22 mouse cellular contexts compared by ENCODE assay signal in the genomic region with DNA sequence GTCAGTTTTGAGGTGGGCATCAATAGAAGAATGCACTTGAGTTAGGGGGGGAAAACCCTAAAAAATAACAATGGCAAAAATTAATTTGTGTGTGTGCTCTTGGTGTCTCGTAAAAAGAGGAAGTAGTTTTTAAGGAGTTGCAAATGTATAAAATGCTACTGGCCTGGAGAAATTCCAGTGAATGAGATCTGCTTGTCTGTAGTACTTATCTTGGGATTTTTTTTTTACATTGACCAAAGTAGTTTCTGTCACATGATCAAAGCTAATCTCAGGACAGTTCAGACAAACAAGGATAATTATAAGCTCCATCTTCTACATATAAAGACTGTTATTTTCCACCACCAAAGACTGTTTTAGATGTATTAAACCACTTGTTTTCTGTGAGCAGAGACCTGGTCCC.
DNase-seq lines count a peak whose midpoint lies in the region; ATAC-seq and TF ChIP-seq lines count a peak whose summit lies in the region.
"Had no signal": no experiment of that assay in that cellular context is flagged by ENCODE, and none has a peak within 500 bp of the region (broad histone marks: within the 10 kb centered on the region; RNA-seq: fewer than 3 reads in every experiment).

No protein-coding gene starts in this region.

- no peaks in the 10 kb centered on the region for H3K36me3 ChIP-seq in hindbrain, embryonic 14.5 days (replicated peaks; ENCODE audit: control insufficient read depth, insufficient read depth)
- H3K36me3 ChIP-seq: embryonic facial prominence, embryonic 15.5 days; midbrain, embryonic 13.5 days had no signal

- H3K4me3 ChIP-seq in layer of hippocampus, adult 2 months: no peak overlapping the region
- H3K4me3 ChIP-seq in hindbrain, embryonic 14.5 days (replicated peaks; ENCODE audit: low read length): no peak overlapping the region
- H3K4me3 ChIP-seq: embryonic facial prominence, embryonic 15.5 days; midbrain, embryonic 13.5 days had no signal

- DNase-seq in layer of hippocampus, adult 2 months (ENCODE audit: low spot score in 2 of 2): no peak
- no peak for DNase-seq in layer of hippocampus, adult 9-11 months
- peak; percentile 31 for DNase-seq in A20 (ENCODE audit: low read depth, low spot score)
- DNase-seq in skeletal muscle tissue, adult 2 months (ENCODE audit: low read depth, low spot score): peak; percentile 24
- DNase-seq in frontal cortex, postnatal 25 days (ENCODE audit: low spot score in 2 of 2): no peak
- DNase-seq in hindbrain, embryonic 14.5 days (ENCODE audit: low spot score): no peak
- DNase-seq: adrenal gland, postnatal 14 days; B cell, adult 2 months; cerebellum, adult 8-10 months; cerebellum, postnatal 36 days; gastrocnemius, postnatal 14 days; lung, adult 2 months had no signal

- 90% methylated on average over 1 of the region's 1 CpGs for WGBS in hindbrain, embryonic 14.5 days

- H3K4me1 ChIP-seq in hindbrain, embryonic 14.5 days (replicated peaks; ENCODE audit: control insufficient read depth, insufficient read depth, low read length): no peaks in the 10 kb centered on the region
- H3K4me1 ChIP-seq: midbrain, embryonic 13.5 days had no signal

- H3K27me3 ChIP-seq in hindbrain, embryonic 14.5 days (ENCODE audit: control insufficient read depth, insufficient read depth, low read length): no peaks in the 10 kb centered on the region
- H3K27me3 ChIP-seq: CH12.LX; embryonic facial prominence, embryonic 15.5 days; megakaryocyte, embryonic 14.5 days; midbrain, embryonic 13.5 days had no signal

- ATAC-seq in common myeloid progenitor, adult 5-6 weeks (replicated peaks; ENCODE audit: low read depth, poor library complexity, severe bottlenecking): peak; percentile 47; the same call in 1 of the 2 replicates
- ATAC-seq in hindbrain, embryonic 14.5 days (ENCODE audit: low FRiP score): no peak
- ATAC-seq: forebrain, embryonic 14.5 days; hindbrain, embryonic 16.5 days; intestine, embryonic 16.5 days; midbrain, embryonic 13.5 days had no signal

- no peak overlapping the region for H3K9ac ChIP-seq in hindbrain, embryonic 14.5 days
- H3K9ac ChIP-seq: embryonic facial prominence, embryonic 15.5 days; midbrain, embryonic 13.5 days had no signal

- no peak for TF ChIP-seq CTCF in layer of hippocampus, adult 2 months (conservative IDR thresholded peaks at IDR 0.05)

- H3K4me2 ChIP-seq in hindbrain, embryonic 14.5 days (replicated peaks): no peak overlapping the region
- H3K4me2 ChIP-seq: embryonic facial prominence, embryonic 15.5 days; liver, embryonic 11.5 days; midbrain, embryonic 13.5 days had no signal

- H3K27ac ChIP-seq in layer of hippocampus, adult 2 months: peak overlapping the region; percentile 73; the same call in 1 of the 2 replicates
- H3K27ac ChIP-seq in hindbrain, embryonic 14.5 days: no peak overlapping the region
- H3K27ac ChIP-seq: embryonic facial prominence, embryonic 15.5 days; midbrain, embryonic 13.5 days; stomach, postnatal 0 days had no signal

- H3K9me3 ChIP-seq in hindbrain, embryonic 14.5 days (ENCODE audit: control insufficient read depth, low read length): no peaks in the 10 kb centered on the region
- H3K9me3 ChIP-seq: embryonic facial prominence, embryonic 15.5 days; megakaryocyte, embryonic 14.5 days; midbrain, embryonic 13.5 days had no signal

Comparison
In these comparisons a context has a peak if more than half of its experiments do, and no peak if none do; other contexts are left out.
1. DNase-seq: peak in A20 (single experiment) and skeletal muscle tissue, adult 2 months (single experiment); none in layer of hippocampus, adult 2 months (0 of 2), layer of hippocampus, adult 9-11 months (single experiment), frontal cortex, postnatal 25 days (0 of 2) and hindbrain, embryonic 14.5 days (single experiment).